Comparison of ENCODE assay signal across 11 mouse cellular contexts in genomic region chr10:120128601-120129277, GRCm38 (mm10). TPM values are rescaled to one million over a fixed set of nuclear protein-coding genes. Genes with fewer than 3 reads are reported as not detected.
A peak's percentile ranks its signal among the peaks of the same experiment; 100 is the strongest.
DNase-seq lines count a peak whose midpoint lies in the region; ATAC-seq lines count a peak whose summit lies in the region.
"Had no signal": no experiment of that assay in that cellular context is flagged by ENCODE, and none has a peak within 500 bp of the region (broad histone marks: within the 10 kb centered on the region; RNA-seq: fewer than 3 reads in every experiment).

No protein-coding gene starts in this region.

- H3K9me3 ChIP-seq in lung, embryonic 16.5 days (ENCODE audit: control insufficient read depth, low read length) = no peaks in the 10 kb centered on the region
- no peaks in the 10 kb centered on the region for H3K9me3 ChIP-seq in hindbrain, embryonic 14.5 days (ENCODE audit: control insufficient read depth, low read length)
- no peaks in the 10 kb centered on the region for H3K9me3 ChIP-seq in kidney, embryonic 15.5 days (replicated peaks)
- H3K9me3 ChIP-seq in midbrain, embryonic 16.5 days (replicated peaks; ENCODE audit: control insufficient read depth, low read length, poor library complexity, severe bottlenecking) = no peaks in the 10 kb centered on the region

- H3K9ac ChIP-seq in lung, embryonic 16.5 days (ENCODE audit: low read length) = no peak overlapping the region
- H3K9ac ChIP-seq in hindbrain, embryonic 14.5 days = no peak overlapping the region
- H3K9ac ChIP-seq in kidney, embryonic 15.5 days = no peak overlapping the region
- H3K9ac ChIP-seq in midbrain, embryonic 16.5 days (ENCODE audit: low read depth, low read length) = no peak overlapping the region

- ATAC-seq in lung, embryonic 16.5 days (ENCODE audit: low read depth) = no peak
- no peak for ATAC-seq in hindbrain, embryonic 14.5 days (ENCODE audit: low FRiP score)
- ATAC-seq in kidney, embryonic 15.5 days (replicated peaks; ENCODE audit: low FRiP score) = 0 out of 2 replicates have a peak, but pooled peaks have one; percentile 14
- ATAC-seq in midbrain, embryonic 16.5 days = no peak
- no peak for ATAC-seq in erythroblast, adult 5-6 weeks (replicated peaks; ENCODE audit: low FRiP score, poor library complexity, severe bottlenecking)

- no peaks in the 10 kb centered on the region for H3K36me3 ChIP-seq in lung, embryonic 16.5 days (ENCODE audit: control insufficient read depth, insufficient read depth, low read length)
- H3K36me3 ChIP-seq in hindbrain, embryonic 14.5 days (replicated peaks; ENCODE audit: control insufficient read depth, insufficient read depth) = no peaks in the 10 kb centered on the region
- H3K36me3 ChIP-seq in kidney, embryonic 15.5 days = no peaks in the 10 kb centered on the region
- H3K36me3 ChIP-seq in midbrain, embryonic 16.5 days (ENCODE audit: control insufficient read depth, insufficient read depth, low read length) = no peaks in the 10 kb centered on the region

- H3K4me2 ChIP-seq in lung, embryonic 16.5 days (ENCODE audit: low read depth, low read length) = peak overlapping the region; percentile 29
- H3K4me2 ChIP-seq in hindbrain, embryonic 14.5 days (replicated peaks) = peak overlapping the region; percentile 13
- peak overlapping the region; percentile 43 for H3K4me2 ChIP-seq in kidney, embryonic 15.5 days
- H3K4me2 ChIP-seq in midbrain, embryonic 16.5 days (ENCODE audit: low read length) = peak overlapping the region; percentile 35

- 32% methylated on average over 13 of the region's 13 CpGs for WGBS in lung, embryonic 16.5 days
- WGBS in hindbrain, embryonic 14.5 days = 42% methylated on average over 13 of the region's 13 CpGs
- 27% methylated on average over 13 of the region's 13 CpGs for WGBS in kidney, embryonic 15.5 days
- WGBS in midbrain, embryonic 16.5 days = 46% methylated on average over 13 of the region's 13 CpGs

- no peak for DNase-seq in lung, postnatal 4 days
- DNase-seq in hindbrain, embryonic 14.5 days (ENCODE audit: low spot score) = no peak
- no peak for DNase-seq in layer of hippocampus, postnatal 36 days
- no peak for DNase-seq in yolk sac, embryonic 10.5 days (ENCODE audit: low spot score)
- DNase-seq: cerebellum, postnatal 10 days; lung, postnatal 10 days had no signal

- H3K4me3 ChIP-seq in lung, embryonic 16.5 days (ENCODE audit: low read length) = no peak overlapping the region
- no peak overlapping the region for H3K4me3 ChIP-seq in hindbrain, embryonic 14.5 days (replicated peaks; ENCODE audit: low read length)
- peak overlapping the region; percentile 11; the same call in 1 of the 2 replicates for H3K4me3 ChIP-seq in kidney, embryonic 15.5 days (replicated peaks)
- H3K4me3 ChIP-seq in midbrain, embryonic 16.5 days (ENCODE audit: low read depth, low read length) = no peak overlapping the region
- H3K4me3 ChIP-seq: left cerebral cortex, adult 2 months had no signal

- H3K4me1 ChIP-seq in lung, embryonic 16.5 days (replicated peaks; ENCODE audit: control insufficient read depth, insufficient read depth, low read length) = 0 out of 2 replicates have a peak, but pooled peaks cover 3% of the 10 kb centered on the region
- H3K4me1 ChIP-seq in hindbrain, embryonic 14.5 days (replicated peaks; ENCODE audit: control insufficient read depth, insufficient read depth, low read length) = peaks cover 3% of the 10 kb centered on the region; the same call in 1 of the 2 replicates
- peaks cover 7% of the 10 kb centered on the region for H3K4me1 ChIP-seq in kidney, embryonic 15.5 days
- no peaks in the 10 kb centered on the region; the same call in 1 of the 2 replicates for H3K4me1 ChIP-seq in midbrain, embryonic 16.5 days (ENCODE audit: control insufficient read depth, insufficient read depth, low read length)

- H3K27me3 ChIP-seq in lung, embryonic 16.5 days (ENCODE audit: control insufficient read depth, insufficient read depth, low read depth, low read length) = no peaks in the 10 kb centered on the region; the same call in 1 of the 2 replicates
- no peaks in the 10 kb centered on the region for H3K27me3 ChIP-seq in hindbrain, embryonic 14.5 days (ENCODE audit: control insufficient read depth, insufficient read depth, low read length)
- no peaks in the 10 kb centered on the region for H3K27me3 ChIP-seq in kidney, embryonic 15.5 days
- no peaks in the 10 kb centered on the region for H3K27me3 ChIP-seq in midbrain, embryonic 16.5 days (ENCODE audit: control insufficient read depth, insufficient read depth, low read depth, low read length)

- H3K27ac ChIP-seq in lung, embryonic 16.5 days (ENCODE audit: low read length) = no peak overlapping the region
- H3K27ac ChIP-seq in hindbrain, embryonic 14.5 days = no peak overlapping the region
- H3K27ac ChIP-seq in kidney, embryonic 15.5 days = no peak overlapping the region
- no peak overlapping the region for H3K27ac ChIP-seq in midbrain, embryonic 16.5 days (ENCODE audit: low read length)
- H3K27ac ChIP-seq: left cerebral cortex, adult 2 months had no signal

RNA-seq across cellular contexts. Expression of gene Helb, which starts 16.0 kb away (rescaled TPM):
- 6.1 TPM in 2 replicates for polyA plus RNA-seq in lung, embryonic 16.5 days (2015; fragmentation: Nextera tagmentation; extraction: Ambion mirVana)
- polyA plus RNA-seq in hindbrain, embryonic 14.5 days (2014; fragmentation: Nextera tagmentation; extraction: Ambion mirVana) = 2.0 and 2.2 TPM in 2 replicates
- 4.9 and 5.5 TPM in 2 replicates for polyA plus RNA-seq in kidney, embryonic 15.5 days (2015; fragmentation: Nextera tagmentation; extraction: Ambion mirVana)
- polyA plus RNA-seq in midbrain, embryonic 16.5 days (2015; fragmentation: Nextera tagmentation; extraction: Ambion mirVana) = 1.5 and 1.9 TPM in 2 replicates
- 9.4 and 31.7 TPM in 2 replicates for total RNA-seq in erythroblast, adult 5-6 weeks (2015; ENCODE audit: low replicate concordance)
- total RNA-seq in erythroblast, adult 5-6 weeks (2017; ENCODE audit: low replicate concordance) = 24.0 and 29.6 TPM in 2 replicates
- total RNA-seq in layer of hippocampus, postnatal 36 days (2021) = 1 to 10 TPM; 3.8 to 4.2 TPM
